Mouse (Mus musculus): ENCODE measurements at regions not wholly inside any gene's neighbourhood (a gene's known extent, or its start where the extent isn't known, plus 50 kb on each side); places are given as distances from the start of the nearest gene placed in this dataset.

DNA sequence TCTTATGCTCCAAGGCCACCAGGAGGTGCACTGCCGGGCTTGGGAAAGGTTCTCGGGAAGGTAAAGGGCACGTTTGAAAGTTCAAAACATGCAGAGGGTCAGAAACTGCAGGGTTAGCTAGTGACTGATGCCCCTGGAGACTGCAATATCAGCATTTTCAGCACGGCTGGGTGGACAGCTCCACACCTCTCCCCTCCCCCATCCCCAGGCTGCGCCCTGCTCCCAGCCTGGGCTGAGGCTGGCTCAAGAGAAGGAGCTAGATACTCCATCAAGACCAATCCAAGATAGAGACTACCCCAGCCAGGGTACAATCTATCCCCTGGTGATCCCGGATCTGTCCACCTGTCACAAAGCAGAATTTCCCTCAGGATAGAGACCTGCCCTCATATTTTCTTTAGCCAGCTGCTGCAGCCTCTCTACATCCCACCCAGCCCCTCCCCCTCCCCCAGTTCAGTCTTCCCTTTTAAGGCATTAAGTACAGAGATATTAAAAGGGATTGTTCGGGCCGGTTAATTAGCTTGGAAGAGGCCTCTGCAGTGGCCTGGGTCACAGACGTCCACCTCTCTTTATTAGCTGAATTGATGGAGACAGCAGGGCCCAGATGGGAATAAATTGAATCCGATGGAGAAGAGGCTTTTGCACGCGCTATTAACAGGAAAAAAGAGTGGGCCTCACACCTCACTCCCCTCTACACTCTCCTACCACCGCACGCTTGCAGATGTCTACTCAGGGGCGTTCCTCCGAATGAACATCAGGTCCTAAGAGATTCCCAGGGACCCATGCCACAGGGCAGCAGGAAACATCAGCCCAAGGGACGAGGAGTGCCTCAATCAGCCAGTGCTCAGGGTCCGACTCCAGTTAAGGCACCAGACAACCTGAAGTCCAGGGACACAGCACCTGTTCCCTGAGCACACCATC lies 119.8 kb downstream of the Plxna1 start:
- Histone ChIP-seq H3K4me1 (ENCODE audit: control insufficient read depth, insufficient read depth, low read length) (no peaks in the 10 kb centered on the region), H3K27ac (ENCODE audit: control insufficient read depth, insufficient read depth, low read depth, low read length) (no peak overlapping the region), H3K27me3 (ENCODE audit: control insufficient read depth, insufficient read depth, low read length) (no peaks in the 10 kb centered on the region)

DNA sequence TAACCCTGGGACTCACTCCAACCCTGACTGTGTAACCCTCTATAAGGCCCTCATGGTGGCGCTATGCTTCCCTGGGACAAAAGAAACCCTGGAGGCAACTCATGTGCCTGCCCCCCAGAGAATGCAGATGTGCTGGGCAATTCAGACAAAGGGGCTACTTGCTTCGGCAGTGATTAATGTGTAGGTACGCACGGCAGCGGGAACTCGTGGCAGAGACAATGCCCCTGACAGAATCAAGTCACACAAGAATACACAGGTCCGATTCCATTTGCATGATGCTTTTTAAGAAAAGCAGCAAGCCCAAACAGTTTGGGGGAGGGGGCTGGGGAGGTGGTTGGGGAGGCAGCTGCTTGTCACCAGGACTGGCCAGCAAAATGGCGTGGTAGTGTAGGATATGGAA lies 116.9 kb downstream of the Plxna1 start:
- Histone ChIP-seq H3K36me3 (ENCODE audit: control insufficient read depth, insufficient read depth, low read length) (no peaks in the 10 kb centered on the region), H3K27me3 (ENCODE audit: control insufficient read depth, insufficient read depth, low read length) (no peaks in the 10 kb centered on the region), H3K27ac (ENCODE audit: control insufficient read depth, insufficient read depth, low read depth, low read length) (no peak overlapping the region), H3K4me1 (ENCODE audit: control insufficient read depth, insufficient read depth, low read length) (no peaks in the 10 kb centered on the region), H3K4me3 (ENCODE audit: control insufficient read depth, low read depth, low read length) (no peak overlapping the region)
- TF ChIP-seq CTCF (IDR thresholded peaks at IDR 0.05; ENCODE audit: control insufficient read depth, insufficient read depth, insufficient replicate concordance, low read depth, low read length) (no peak), POLR2A (IDR thresholded peaks at IDR 0.05; ENCODE audit: control insufficient read depth, low read depth, low read length) (no peak)

More for the DNA sequence above, 119.8 kb downstream of the Plxna1 start:
- Histone ChIP-seq H3K36me3 (ENCODE audit: control insufficient read depth, insufficient read depth, low read length) (no peaks in the 10 kb centered on the region), H3K4me3 (ENCODE audit: control insufficient read depth, low read depth, low read length) (no peak overlapping the region)
- TF ChIP-seq CTCF (IDR thresholded peaks at IDR 0.05; ENCODE audit: control insufficient read depth, insufficient read depth, insufficient replicate concordance, low read depth, low read length) (no peak), POLR2A (IDR thresholded peaks at IDR 0.05; ENCODE audit: control insufficient read depth, low read depth, low read length) (no peak)

DNA sequence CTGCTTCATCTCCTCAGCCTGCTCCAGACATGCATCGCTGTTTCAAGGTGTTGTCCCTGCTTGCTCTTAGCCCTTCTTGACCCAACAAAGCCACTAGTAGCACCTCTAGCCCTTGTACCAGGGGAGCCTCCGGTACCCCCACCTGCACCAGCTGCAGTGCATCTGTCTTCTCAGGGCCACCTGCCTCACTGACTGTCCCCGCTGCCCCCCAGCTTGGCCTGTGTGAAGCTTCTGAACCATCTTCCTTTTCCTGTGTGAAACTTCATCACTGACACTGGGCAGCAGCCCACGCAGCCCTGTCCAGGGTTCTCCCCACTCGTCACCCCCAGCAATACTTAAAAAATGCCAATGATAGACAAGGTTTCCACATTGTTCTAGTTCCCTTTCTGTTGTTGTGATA lies 116.2 kb downstream of the Plxna1 start:
- Histone ChIP-seq H3K4me1 (ENCODE audit: control insufficient read depth, insufficient read depth, low read length) (no peaks in the 10 kb centered on the region), H3K27ac (ENCODE audit: control insufficient read depth, insufficient read depth, low read depth, low read length) (no peak overlapping the region), H3K36me3 (ENCODE audit: control insufficient read depth, insufficient read depth, low read length) (no peaks in the 10 kb centered on the region), H3K4me3 (ENCODE audit: control insufficient read depth, low read depth, low read length) (no peak overlapping the region), H3K27me3 (ENCODE audit: control insufficient read depth, insufficient read depth, low read length) (no peaks in the 10 kb centered on the region)
- TF ChIP-seq POLR2A (IDR thresholded peaks at IDR 0.05; ENCODE audit: control insufficient read depth, low read depth, low read length) = no peak
- no peak for TF ChIP-seq CTCF (IDR thresholded peaks at IDR 0.05; ENCODE audit: control insufficient read depth, insufficient read depth, insufficient replicate concordance, low read depth, low read length)

DNA sequence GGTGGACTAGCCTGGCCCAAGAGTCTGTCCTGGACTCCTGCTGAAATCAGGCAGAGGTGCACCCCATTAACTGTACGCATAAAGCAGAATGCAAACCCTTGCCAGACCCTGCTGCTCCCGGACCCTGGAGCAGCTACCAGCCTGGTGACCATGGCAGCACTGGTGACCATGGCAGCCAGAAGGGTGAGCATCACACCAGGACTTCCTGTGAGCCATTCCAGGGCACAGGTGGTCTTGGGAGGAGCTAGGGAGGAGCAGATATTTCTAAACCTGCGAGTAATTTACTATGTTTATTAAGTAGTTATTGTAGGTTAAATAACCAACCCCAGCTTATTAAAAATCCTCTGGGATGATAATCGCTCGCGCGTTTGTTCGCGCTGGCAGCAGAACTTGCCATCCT lies 113.8 kb downstream of the Plxna1 start:
- H3K4me1 ChIP-seq (ENCODE audit: control insufficient read depth, insufficient read depth, low read length) = no peaks in the 10 kb centered on the region
- no peaks in the 10 kb centered on the region for H3K36me3 ChIP-seq (ENCODE audit: control insufficient read depth, insufficient read depth, low read length)
- no peak overlapping the region for H3K4me3 ChIP-seq (ENCODE audit: control insufficient read depth, low read depth, low read length)
- TF ChIP-seq CTCF (IDR thresholded peaks at IDR 0.05; ENCODE audit: control insufficient read depth, insufficient read depth, insufficient replicate concordance, low read depth, low read length) (no peak), POLR2A (IDR thresholded peaks at IDR 0.05; ENCODE audit: control insufficient read depth, low read depth, low read length) (no peak)
- no peak overlapping the region for H3K27ac ChIP-seq (ENCODE audit: control insufficient read depth, insufficient read depth, low read depth, low read length)
- H3K27me3 ChIP-seq (ENCODE audit: control insufficient read depth, insufficient read depth, low read length) = no peaks in the 10 kb centered on the region

DNA sequence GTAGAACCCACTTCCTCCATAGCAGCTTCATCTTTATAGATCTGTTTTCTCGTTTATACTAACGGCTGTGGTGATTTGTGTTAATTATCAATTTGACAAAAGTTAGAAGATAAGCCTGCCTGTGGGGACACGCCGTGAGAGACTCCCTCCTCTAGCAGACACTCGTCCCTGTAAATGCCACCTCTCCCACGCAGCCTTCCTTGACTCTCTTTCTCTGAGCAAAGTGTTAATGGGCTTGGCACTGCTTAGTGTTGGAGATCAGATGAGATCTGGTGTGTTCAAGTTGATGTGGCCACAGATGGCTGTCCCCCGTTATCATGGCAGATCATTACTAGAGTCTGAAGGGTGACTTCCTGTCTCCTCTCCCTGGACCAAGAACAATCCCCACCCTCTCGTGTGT lies 113.1 kb downstream of the Plxna1 start:
- Histone ChIP-seq H3K27ac (ENCODE audit: control insufficient read depth, insufficient read depth, low read depth, low read length) (no peak overlapping the region), H3K36me3 (ENCODE audit: control insufficient read depth, insufficient read depth, low read length) (no peaks in the 10 kb centered on the region), H3K4me1 (ENCODE audit: control insufficient read depth, insufficient read depth, low read length) (no peaks in the 10 kb centered on the region), H3K27me3 (ENCODE audit: control insufficient read depth, insufficient read depth, low read length) (no peaks in the 10 kb centered on the region), H3K4me3 (ENCODE audit: control insufficient read depth, low read depth, low read length) (no peak overlapping the region)
- TF ChIP-seq POLR2A (IDR thresholded peaks at IDR 0.05; ENCODE audit: control insufficient read depth, low read depth, low read length) (no peak), CTCF (IDR thresholded peaks at IDR 0.05; ENCODE audit: control insufficient read depth, insufficient read depth, insufficient replicate concordance, low read depth, low read length) (no peak)

DNA sequence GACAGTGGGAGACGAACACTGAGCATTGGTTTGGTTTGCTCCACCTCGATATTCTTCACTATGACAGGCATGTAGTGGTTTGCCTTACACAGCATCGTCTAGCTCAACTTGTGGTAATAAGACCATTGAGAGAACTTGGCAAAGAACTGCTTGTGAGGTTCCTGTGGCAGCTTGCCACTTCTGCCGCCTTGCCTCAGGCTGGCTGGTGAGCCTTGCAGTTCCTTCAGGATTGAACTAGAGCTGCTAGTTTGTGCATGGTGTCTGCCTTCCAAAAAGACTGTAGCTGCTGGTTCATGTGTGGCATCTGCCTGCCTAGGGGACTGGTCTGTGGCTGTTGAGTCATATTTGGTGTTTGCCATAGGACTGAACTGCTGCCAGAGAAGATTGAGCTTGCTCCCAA lies 110.8 kb downstream of the Plxna1 start:
- Histone ChIP-seq H3K27ac (ENCODE audit: control insufficient read depth, insufficient read depth, low read depth, low read length) (no peak overlapping the region), H3K27me3 (ENCODE audit: control insufficient read depth, insufficient read depth, low read length) (no peaks in the 10 kb centered on the region), H3K36me3 (ENCODE audit: control insufficient read depth, insufficient read depth, low read length) (no peaks in the 10 kb centered on the region), H3K4me3 (ENCODE audit: control insufficient read depth, low read depth, low read length) (no peak overlapping the region), H3K4me1 (ENCODE audit: control insufficient read depth, insufficient read depth, low read length) (no peaks in the 10 kb centered on the region)
- TF ChIP-seq POLR2A (IDR thresholded peaks at IDR 0.05; ENCODE audit: control insufficient read depth, low read depth, low read length) = no peak
- TF ChIP-seq CTCF (IDR thresholded peaks at IDR 0.05; ENCODE audit: control insufficient read depth, insufficient read depth, insufficient replicate concordance, low read depth, low read length) = no peak

DNA sequence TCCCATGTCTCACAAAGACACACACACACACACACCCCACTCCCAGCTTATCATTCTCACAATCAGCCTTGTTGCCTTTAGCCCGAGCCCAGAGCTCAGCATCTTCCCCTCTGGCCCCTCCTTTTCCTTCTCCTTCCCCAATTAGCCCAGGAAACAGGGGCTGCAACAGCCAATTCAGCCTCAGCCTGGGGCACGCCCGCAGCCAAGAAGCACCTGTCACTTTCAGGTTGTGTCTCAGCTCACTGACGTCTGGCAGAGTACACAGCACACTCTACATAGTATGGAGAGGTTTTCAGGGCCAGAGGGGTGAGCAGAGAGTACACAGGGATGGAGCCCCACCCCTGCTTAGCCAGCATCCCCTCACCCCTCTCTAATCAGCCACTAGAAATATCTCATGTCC lies 106.4 kb downstream of the Plxna1 start:
- H3K36me3 ChIP-seq (ENCODE audit: control insufficient read depth, insufficient read depth, low read length) = no peaks in the 10 kb centered on the region
- TF ChIP-seq POLR2A (IDR thresholded peaks at IDR 0.05; ENCODE audit: control insufficient read depth, low read depth, low read length) (no peak), CTCF (IDR thresholded peaks at IDR 0.05; ENCODE audit: control insufficient read depth, insufficient read depth, insufficient replicate concordance, low read depth, low read length) (no peak)
- H3K4me1 ChIP-seq (ENCODE audit: control insufficient read depth, insufficient read depth, low read length) = no peaks in the 10 kb centered on the region
- H3K4me3 ChIP-seq (ENCODE audit: control insufficient read depth, low read depth, low read length) = no peak overlapping the region
- H3K27me3 ChIP-seq (ENCODE audit: control insufficient read depth, insufficient read depth, low read length) = no peaks in the 10 kb centered on the region
- no peak overlapping the region for H3K27ac ChIP-seq (ENCODE audit: control insufficient read depth, insufficient read depth, low read depth, low read length)

All from testis, adult 2 months (tissue).